Mouse (Mus musculus): ENCODE measurements around the gene Slc38a10.

Gene Slc38a10

GRCm38 (mm10) chr11:120151113-120151494, at the start of gene Slc38a10:
Gene Slc38a10 (minus strand): TSS chr11:120151346.
- DNase-seq (ENCODE audit: extremely low spot score): peak; percentile 100

- no peak for DNase-seq (ENCODE audit: extremely low spot score)
Measured at GRCm38 (mm10) chr11:120200621-120201020, 49.5 kb upstream of the Slc38a10 start.

GRCm38 (mm10) chr11:120199766-120200165, 48.6 kb upstream of the Slc38a10 start:
- DNase-seq (ENCODE audit: extremely low spot score): no peak

- DNase-seq (ENCODE audit: extremely low spot score): no peak
Measured at GRCm38 (mm10) chr11:120198831-120199230, 47.7 kb upstream of the Slc38a10 start.

- DNase-seq (ENCODE audit: extremely low spot score): no peak
Measured at GRCm38 (mm10) chr11:120190526-120191412, 39.6 kb upstream of the Slc38a10 start.

GRCm38 (mm10) chr11:120189459-120190312, 38.5 kb upstream of the Slc38a10 start:
- DNase-seq (ENCODE audit: extremely low spot score): peak; percentile 99

- DNase-seq (ENCODE audit: extremely low spot score): peak; percentile 76
Measured at GRCm38 (mm10) chr11:120188481-120189441, 37.6 kb upstream of the Slc38a10 start.

GRCm38 (mm10) chr11:120188102-120188480, 36.9 kb upstream of the Slc38a10 start:
- peak; percentile 65 for DNase-seq (ENCODE audit: extremely low spot score)

GRCm38 (mm10) chr11:120187236-120188101, 36.3 kb upstream of the Slc38a10 start:
- peak; percentile 79 for DNase-seq (ENCODE audit: extremely low spot score)

GRCm38 (mm10) chr11:120186821-120187235, 35.7 kb upstream of the Slc38a10 start:
- no peak for DNase-seq (ENCODE audit: extremely low spot score)

GRCm38 (mm10) chr11:120186145-120186740, 35.1 kb upstream of the Slc38a10 start:
- DNase-seq (ENCODE audit: extremely low spot score): peak; percentile 44

GRCm38 (mm10) chr11:120185316-120186141, 34.4 kb upstream of the Slc38a10 start:
- DNase-seq (ENCODE audit: extremely low spot score): peak; percentile 85

GRCm38 (mm10) chr11:120184371-120185315, 33.5 kb upstream of the Slc38a10 start:
- no peak for DNase-seq (ENCODE audit: extremely low spot score)

- peak; percentile 48 for DNase-seq (ENCODE audit: extremely low spot score)
Measured at GRCm38 (mm10) chr11:120183708-120184107, 32.6 kb upstream of the Slc38a10 start.

- no peak for DNase-seq (ENCODE audit: extremely low spot score)
Measured at GRCm38 (mm10) chr11:120183180-120183579, 32.0 kb upstream of the Slc38a10 start.

- no peak for DNase-seq (ENCODE audit: extremely low spot score)
Measured at GRCm38 (mm10) chr11:120182396-120183030, 31.4 kb upstream of the Slc38a10 start.

- DNase-seq (ENCODE audit: extremely low spot score): no peak
Measured at GRCm38 (mm10) chr11:120181379-120181778, 30.2 kb upstream of the Slc38a10 start.
